Mouse (Mus musculus) c-Kit-negative CD71-positive TER-119-positive erythroid progenitor cells, embryonic 14.5 days (primary cell): ENCODE results near the gene Tmem233.

ENCODE experiments used
- DNase-seq: peaks from one replicate; pipeline ENCODE4 v3.0.0-alpha.2; 2013; ENCODE audit warnings: low read depth, low spot score

The Tmem233 gene

GRCm38 (mm10) chr5:116029071-116029470 is 54.0 kb downstream of the Tmem233 start:
- no peak for DNase-seq

- peak; percentile 88 for DNase-seq
These were observed 56.5 kb downstream of the Tmem233 start for GRCm38 (mm10) chr5:116026561-116026960.

DNA sequence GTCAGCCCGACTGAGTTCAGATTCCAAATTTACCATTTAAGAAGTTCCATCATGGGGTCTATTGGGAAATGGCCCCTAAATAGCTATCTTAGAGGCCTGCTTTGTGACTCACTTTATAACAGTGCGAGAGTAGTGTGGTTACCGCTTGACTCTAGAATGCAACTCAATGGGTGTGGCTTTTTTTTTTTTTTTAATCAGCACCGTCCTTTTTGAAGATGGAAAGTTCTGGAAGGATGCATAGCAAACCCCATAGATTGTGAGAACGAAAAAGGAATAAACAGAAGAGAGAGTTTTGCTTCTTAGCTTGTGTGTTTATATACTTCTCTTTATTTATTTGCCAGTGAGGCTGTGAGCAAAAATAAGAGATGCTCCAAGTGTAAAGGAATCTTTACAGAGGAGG is 56.9 kb downstream of the Tmem233 start:
- DNase-seq, result peak; percentile 68

GRCm38 (mm10) chr5:116024327-116024739 is 58.7 kb downstream of the Tmem233 start, which contains the start of gene Prkab1:
Prkab1 (minus strand) TSS chr5:116024508.
- DNase-seq, result peak; percentile 80

- no peak for DNase-seq
These were observed 59.2 kb downstream of the Tmem233 start for GRCm38 (mm10) chr5:116023821-116024284.

DNA sequence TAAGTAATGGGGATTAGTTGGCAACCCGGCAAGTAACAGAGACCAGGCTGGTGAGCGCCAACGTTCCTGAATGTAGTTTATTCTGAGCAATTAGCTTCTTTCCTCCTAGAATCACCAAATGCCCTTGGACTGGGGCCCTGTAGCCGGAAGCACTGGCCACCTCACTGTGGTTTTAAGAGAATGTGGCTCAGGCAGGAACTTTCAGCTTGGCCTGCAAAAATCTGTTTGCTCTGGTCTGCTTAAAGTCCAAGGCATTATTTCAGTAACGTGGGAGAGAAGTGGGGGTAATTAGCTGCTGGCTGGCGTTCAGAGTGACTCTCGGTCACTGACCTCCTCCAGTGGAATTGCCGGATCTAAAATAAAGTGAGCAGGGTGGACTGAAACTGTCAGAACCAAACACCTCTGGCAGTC is 59.8 kb downstream of the Tmem233 start:
- DNase-seq, result no peak

DNA sequence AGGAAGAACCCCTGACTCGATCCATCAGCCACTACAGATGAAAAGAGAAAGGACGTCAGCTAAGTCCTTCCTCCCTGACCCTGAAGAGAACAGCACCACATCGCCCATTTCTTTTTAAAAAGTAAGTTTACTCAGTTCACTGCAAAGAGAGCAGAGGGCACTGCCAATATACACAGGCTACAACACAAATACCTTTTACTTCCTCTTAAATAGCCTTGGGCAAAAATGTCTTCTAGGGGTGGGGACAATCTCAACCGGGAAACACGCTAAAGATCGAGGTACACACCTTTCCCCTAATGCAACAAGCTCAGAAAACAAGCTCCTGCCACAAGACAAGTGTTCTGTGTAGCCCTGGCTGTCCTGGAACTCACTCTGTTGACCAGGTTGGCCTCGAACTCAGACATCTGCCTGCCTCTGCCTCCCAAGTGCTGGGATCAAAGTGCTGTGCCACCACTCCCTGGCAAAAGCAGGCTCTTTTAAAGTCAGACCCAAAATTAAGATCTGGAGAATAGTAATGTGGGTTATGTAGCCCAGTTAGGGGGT is 60.3 kb downstream of the Tmem233 start:
- DNase-seq, result no peak

GRCm38 (mm10) chr5:116022131-116022530 is 60.9 kb downstream of the Tmem233 start:
- DNase-seq, result no peak

- peak; percentile 61 for DNase-seq
These were observed 61.5 kb downstream of the Tmem233 start for GRCm38 (mm10) chr5:116021552-116021951.

GRCm38 (mm10) chr5:116019371-116019770 is 63.7 kb downstream of the Tmem233 start:
- no peak for DNase-seq

DNA sequence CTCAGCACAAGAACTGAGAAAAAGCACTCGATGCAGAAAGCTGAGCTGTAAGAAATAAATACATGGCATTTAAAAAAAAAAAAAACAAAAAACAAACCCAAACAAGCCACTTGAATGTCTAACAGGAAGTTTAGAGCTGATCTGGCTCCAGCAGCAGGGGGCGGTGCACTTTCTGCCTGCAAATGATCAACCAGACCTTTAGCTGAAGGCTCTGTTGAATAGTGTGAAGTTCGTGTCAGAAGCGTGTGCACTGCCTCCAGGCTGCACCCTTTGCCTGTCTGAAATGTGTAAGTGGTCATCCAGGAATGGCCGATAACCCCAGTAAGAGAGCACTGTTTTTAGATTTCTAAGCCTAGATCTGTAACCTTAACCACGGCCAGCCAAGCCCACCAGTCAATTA is 64.3 kb downstream of the Tmem233 start:
- DNase-seq, result no peak

DNA sequence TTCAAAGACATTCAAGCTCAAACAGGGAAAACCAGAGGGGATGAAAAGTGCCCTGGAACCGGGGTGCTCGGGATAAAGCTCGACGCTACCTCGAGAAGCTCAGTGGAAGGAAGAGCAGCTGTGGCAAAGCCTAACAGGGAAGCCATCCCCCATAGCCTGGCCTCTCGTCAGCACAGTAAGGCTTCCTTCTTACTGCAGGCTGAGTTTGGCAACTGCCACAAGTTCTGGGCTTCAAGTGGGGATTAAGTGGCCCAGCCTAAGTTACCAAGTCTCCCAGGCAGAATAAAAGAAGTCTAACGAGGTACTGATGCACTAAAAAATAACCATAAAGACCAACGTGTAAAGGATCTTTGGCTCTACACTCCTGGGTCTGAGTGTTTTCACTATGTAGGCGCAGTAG is 64.8 kb downstream of the Tmem233 start:
- no peak for DNase-seq

GRCm38 (mm10) chr5:116017391-116017790 is 65.7 kb downstream of the Tmem233 start:
- DNase-seq, result no peak

GRCm38 (mm10) chr5:116016542-116016941 is 66.5 kb downstream of the Tmem233 start:
- DNase-seq, result no peak

DNA sequence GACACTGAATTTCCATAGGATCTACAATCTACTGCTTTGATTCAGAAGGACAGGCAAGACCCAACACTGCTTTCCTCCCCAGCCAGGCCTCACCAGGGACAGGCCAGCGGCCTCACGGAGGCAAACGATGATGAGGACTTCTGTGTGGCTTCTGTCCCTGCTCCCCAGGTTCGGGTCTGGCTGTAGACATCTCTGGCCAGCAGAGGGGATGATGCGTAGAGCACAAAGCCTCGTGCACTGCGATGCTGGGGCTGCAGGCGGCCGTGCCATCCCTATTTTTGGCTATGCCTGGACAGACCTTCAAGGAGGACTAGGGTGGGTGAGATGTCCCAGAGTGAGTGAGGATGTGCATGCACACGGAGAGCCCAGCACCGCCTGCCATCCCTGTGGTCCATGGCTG is 68.8 kb downstream of the Tmem233 start:
- DNase-seq, result no peak

DNA sequence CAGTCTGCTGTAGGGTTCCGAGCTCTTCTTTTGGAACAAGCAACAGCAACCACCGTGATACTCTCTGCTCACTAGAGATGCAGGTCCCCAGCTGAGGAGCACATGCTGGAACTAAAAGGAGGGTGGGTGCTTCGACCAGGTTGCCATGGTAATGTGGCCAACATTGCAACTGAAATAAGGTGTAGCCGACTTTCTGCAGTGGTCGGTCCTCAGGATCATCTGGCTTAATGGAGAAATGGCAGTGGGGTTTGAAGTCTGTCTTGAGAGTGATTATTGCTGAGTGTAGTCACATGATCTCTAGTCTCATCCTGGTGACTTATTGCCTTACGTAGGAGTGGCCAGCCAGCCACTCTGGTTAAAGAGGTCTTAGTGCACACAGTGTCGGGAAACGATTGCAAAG is 69.2 kb downstream of the Tmem233 start:
- no peak for DNase-seq

GRCm38 (mm10) chr5:116012503-116012902 is 70.5 kb downstream of the Tmem233 start:
- no peak for DNase-seq

- no peak for DNase-seq
These were observed 71.3 kb downstream of the Tmem233 start for GRCm38 (mm10) chr5:116011700-116012099.

- no peak for DNase-seq
These were observed 73.0 kb downstream of the Tmem233 start for GRCm38 (mm10) chr5:116009884-116010627.

GRCm38 (mm10) chr5:116009091-116009851 is 73.8 kb downstream of the Tmem233 start:
- no peak for DNase-seq

- no peak for DNase-seq
These were observed 75.3 kb downstream of the Tmem233 start for GRCm38 (mm10) chr5:116007723-116008122.

- no peak for DNase-seq
These were observed 76.5 kb downstream of the Tmem233 start for GRCm38 (mm10) chr5:116006324-116007099.
